Mouse (Mus musculus) heart, postnatal 0 days (tissue): ENCODE data around the gene Acap1.

Experiments used
- CTCF ChIP-seq: IDR thresholded peaks from 2 replicates; pipeline ENCODE4 v1.5.1; 2016; ENCODE audit warnings: antibody characterized with exemption, control low read depth, low read depth
- EP300 ChIP-seq: IDR thresholded peaks from 2 replicates; pipeline ENCODE4 v1.6.1; 2016; ENCODE audit warnings: antibody characterized with exemption, low read depth

DNA sequence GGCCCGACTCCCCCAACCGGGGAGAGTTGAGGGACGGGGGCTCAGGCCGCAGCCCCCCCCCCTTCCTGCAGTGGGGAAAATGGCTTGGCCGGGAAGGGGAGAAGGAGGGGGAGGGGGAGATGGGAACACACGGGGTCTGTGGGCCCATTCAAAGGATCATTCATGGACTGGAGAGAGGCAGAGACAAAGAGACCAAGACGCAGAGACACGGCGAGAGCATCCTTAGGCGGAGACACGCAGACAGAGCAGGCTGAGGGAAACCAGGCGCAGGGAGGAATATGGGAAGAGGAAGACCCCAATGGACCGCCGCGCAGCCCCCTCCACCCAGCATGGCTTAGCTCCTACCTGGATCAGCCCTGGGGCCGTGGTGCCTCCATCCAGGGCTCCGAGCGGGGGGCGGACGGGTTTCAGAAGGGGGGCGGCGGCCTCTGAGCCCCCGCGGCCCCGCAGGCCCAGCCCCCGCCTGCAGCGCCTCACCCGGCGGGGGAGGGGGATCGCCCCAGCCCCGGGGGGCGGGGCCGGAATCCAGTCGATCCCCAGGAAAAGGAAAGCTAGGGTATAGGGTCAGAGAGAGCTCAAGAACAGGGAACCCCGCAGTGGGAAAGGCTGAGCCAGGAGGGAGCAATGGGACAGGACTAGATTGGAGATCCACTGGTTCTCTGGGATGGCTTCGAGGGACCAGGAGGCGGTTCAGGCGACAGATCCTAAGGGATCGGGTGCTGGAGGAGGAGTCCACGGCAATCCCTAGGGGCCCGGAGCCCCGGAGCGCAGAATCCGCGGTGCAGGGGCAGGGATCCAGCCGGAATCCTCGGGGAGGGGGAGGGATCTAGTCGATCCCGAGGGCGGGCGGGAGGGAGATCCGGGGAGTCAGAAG lies 58.4 kb downstream of the Acap1 start:
- TF ChIP-seq CTCF (no peak), EP300 (no peak)
